ENCODE assay signal across 18 mouse cellular contexts in the genomic region with DNA sequence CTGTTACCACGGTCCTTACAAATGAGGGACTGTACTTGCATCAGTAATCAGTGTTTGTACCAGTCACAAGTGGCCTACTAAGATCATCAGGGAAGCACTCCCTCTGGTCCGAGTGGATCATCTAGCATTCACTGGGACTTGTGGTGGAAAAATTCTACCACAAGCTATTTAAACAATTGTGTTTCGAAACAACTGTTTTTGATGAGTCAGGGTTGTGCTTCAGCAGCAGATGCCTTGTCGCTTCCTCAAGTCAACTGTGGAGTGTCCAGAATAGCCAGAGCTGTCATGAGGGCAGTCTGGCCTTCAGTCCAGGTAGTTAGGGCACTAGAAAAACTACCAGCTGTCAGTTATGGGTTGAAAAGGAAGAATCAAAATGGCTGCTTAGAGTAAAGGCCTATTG. TPM values are rescaled to one million over a fixed set of nuclear protein-coding genes. Genes with fewer than 3 reads are reported as not detected.
A peak's percentile ranks its signal among the peaks of the same experiment; 100 is the strongest.
DNase-seq lines count a peak whose midpoint lies in the region; ATAC-seq and TF ChIP-seq lines count a peak whose summit lies in the region.
"Had no signal": no experiment of that assay in that cellular context is flagged by ENCODE, and none has a peak within 500 bp of the region (broad histone marks: within the 10 kb centered on the region; RNA-seq: fewer than 3 reads in every experiment).

No protein-coding gene starts in this region.

- DNase-seq in layer of hippocampus, adult 2 months (ENCODE audit: low spot score in 2 of 2): no peak
- DNase-seq in layer of hippocampus, postnatal 36 days: no peak
- DNase-seq in 3T3-L1 (ENCODE audit: low read depth, low spot score) (peak; percentile 94), Patski (ENCODE audit: low read depth, low spot score) (peak; percentile 75)
- DNase-seq in embryo, embryonic 11 days: no peak
- DNase-seq: adrenal gland, postnatal 36 days; cerebellum, adult 8-10 months; gastrocnemius, postnatal 25 days; kidney, postnatal 10 days had no signal

- no peaks in the 10 kb centered on the region; the same call in 1 of the 2 replicates for H3K9me3 ChIP-seq in hindbrain, embryonic 13.5 days
- H3K9me3 ChIP-seq in kidney, embryonic 16.5 days (ENCODE audit: low read length): no peaks in the 10 kb centered on the region
- H3K9me3 ChIP-seq: forebrain, embryonic 15.5 days; heart, embryonic 15.5 days had no signal

- H3K9ac ChIP-seq in hindbrain, embryonic 13.5 days: no peak overlapping the region
- H3K9ac ChIP-seq in kidney, embryonic 16.5 days (replicated peaks; ENCODE audit: low read length): no peak overlapping the region
- H3K9ac ChIP-seq: forebrain, embryonic 15.5 days; heart, embryonic 15.5 days had no signal

- H3K36me3 ChIP-seq in macrophage (ENCODE audit: inconsistent target): no peaks in the 10 kb centered on the region
- H3K36me3 ChIP-seq in hindbrain, embryonic 13.5 days: no peaks in the 10 kb centered on the region
- H3K36me3 ChIP-seq in kidney, embryonic 16.5 days (ENCODE audit: insufficient read depth, low read length): no peaks in the 10 kb centered on the region
- H3K36me3 ChIP-seq: forebrain, embryonic 15.5 days; heart, embryonic 15.5 days had no signal

- in situ Hi-C loops in Patski (cut with MboI; ENCODE audit: low pct_unique_long_range_greater_than_20kb): no loop called here

- H3K27me3 ChIP-seq in Patski: no peaks in the 10 kb centered on the region
- H3K27me3 ChIP-seq in hindbrain, embryonic 13.5 days: no peaks in the 10 kb centered on the region
- no peaks in the 10 kb centered on the region for H3K27me3 ChIP-seq in kidney, embryonic 16.5 days (ENCODE audit: insufficient read depth, low read length)
- H3K27me3 ChIP-seq: CH12.LX; forebrain, embryonic 15.5 days; heart, embryonic 15.5 days had no signal

- H3K79me2 ChIP-seq in macrophage (ENCODE audit: inconsistent target): peaks cover 81% of the 10 kb centered on the region

- peaks cover 13% of the 10 kb centered on the region for H3K4me1 ChIP-seq in hindbrain, embryonic 13.5 days (replicated peaks)
- H3K4me1 ChIP-seq in kidney, embryonic 16.5 days (ENCODE audit: insufficient read depth, low read length): peaks cover 6% of the 10 kb centered on the region; the same call in 1 of the 2 replicates

- no peak overlapping the region for H3K4me2 ChIP-seq in hindbrain, embryonic 13.5 days
- H3K4me2 ChIP-seq in kidney, embryonic 16.5 days (replicated peaks; ENCODE audit: low read depth, low read length): no peak overlapping the region
- H3K4me2 ChIP-seq: forebrain, embryonic 15.5 days; heart, embryonic 15.5 days; liver, embryonic 11.5 days; midbrain, embryonic 11.5 days had no signal

- POLR2A ChIA-PET in Patski (lab: Charles Lee): no interaction called here

- no peak for TF ChIP-seq CTCF in layer of hippocampus, adult 2 months (conservative IDR thresholded peaks at IDR 0.05)
- no peak for TF ChIP-seq CTCF in Patski (IDR thresholded peaks at IDR 0.05)

- 13% methylated on average over 4 of the region's 4 CpGs for WGBS in macrophage (ENCODE audit: missing documents)
- WGBS in hindbrain, embryonic 13.5 days: 91% methylated on average over 4 of the region's 4 CpGs
- WGBS in kidney, embryonic 16.5 days: 91% methylated on average over 4 of the region's 4 CpGs

- H3K27ac ChIP-seq in layer of hippocampus, adult 2 months: peak overlapping the region; percentile 86
- peak overlapping the region; percentile 97 for H3K27ac ChIP-seq in macrophage
- no peak overlapping the region for H3K27ac ChIP-seq in hindbrain, embryonic 13.5 days
- H3K27ac ChIP-seq in kidney, embryonic 16.5 days (ENCODE audit: low read length): no peak overlapping the region
- H3K27ac ChIP-seq: forebrain, embryonic 15.5 days; heart, embryonic 15.5 days; left cerebral cortex, adult 2 months had no signal

- ATAC-seq in Patski: peak; percentile 82
- ATAC-seq in hindbrain, embryonic 13.5 days (ENCODE audit: low FRiP score): no peak
- no peak for ATAC-seq in kidney, embryonic 16.5 days (ENCODE audit: low FRiP score, low TSS enrichment)
- ATAC-seq: forebrain, embryonic 15.5 days had no signal

- H3K4me3 ChIP-seq in layer of hippocampus, adult 2 months: no peak overlapping the region
- H3K4me3 ChIP-seq in macrophage (ENCODE audit: inconsistent target): no peak overlapping the region
- H3K4me3 ChIP-seq in hindbrain, embryonic 13.5 days: no peak overlapping the region
- H3K4me3 ChIP-seq in kidney, embryonic 16.5 days (ENCODE audit: low read length): no peak overlapping the region
- H3K4me3 ChIP-seq: forebrain, embryonic 15.5 days; heart, embryonic 15.5 days; left cerebral cortex, adult 2 months had no signal

- CTCF ChIA-PET in Patski (lab: Charles Lee): no interaction called here

RNA-seq across cellular contexts. Expression of a gene that starts 38.5 kb away (rescaled TPM):
- 100 to 1,000 TPM; 326 to 341 TPM for total RNA-seq in layer of hippocampus, adult 2 months (2021)
- 100 to 1,000 TPM; 318 to 339 TPM for total RNA-seq in layer of hippocampus, postnatal 36 days (2021)
- polyA plus RNA-seq in Patski (2021) (90.4 TPM), macrophage (2018) (146 to 403 TPM (median 209 TPM) in 3 replicates)
- total RNA-seq in macrophage (2018; cell fraction: chromatin; rRNA removed): 100 to 1,000 TPM; 111 to 422 (median 259) TPM
- 100 to 1,000 TPM; 105 to 193 (median 134) TPM for total RNA-seq in macrophage (2018; cell fraction: cytosol; rRNA removed)
- total RNA-seq in macrophage (2018; cell fraction: nucleus; rRNA removed): 100 to 1,000 TPM; 110 to 340 (median 159) TPM
- 123 and 126 TPM in 2 replicates for polyA plus RNA-seq in hindbrain, embryonic 13.5 days (2015; fragmentation: Nextera tagmentation; extraction: Ambion mirVana)
- 91.6 and 92.0 TPM in 2 replicates for polyA plus RNA-seq in kidney, embryonic 16.5 days (2015; fragmentation: Nextera tagmentation; extraction: Ambion mirVana)

Comparison
In these comparisons a context has a peak if more than half of its experiments do, and no peak if none do; other contexts are left out.
1. DNase-seq: peak in 3T3-L1 (single experiment) and Patski (single experiment); none in layer of hippocampus, adult 2 months (0 of 2), layer of hippocampus, postnatal 36 days (0 of 2) and embryo, embryonic 11 days (single experiment).
2. H3K27ac ChIP-seq: peak in layer of hippocampus, adult 2 months (single experiment) and macrophage (single experiment); none in hindbrain, embryonic 13.5 days (single experiment) and kidney, embryonic 16.5 days (single experiment).